7 mouse cellular contexts compared by ENCODE assay signal in the genomic region with DNA sequence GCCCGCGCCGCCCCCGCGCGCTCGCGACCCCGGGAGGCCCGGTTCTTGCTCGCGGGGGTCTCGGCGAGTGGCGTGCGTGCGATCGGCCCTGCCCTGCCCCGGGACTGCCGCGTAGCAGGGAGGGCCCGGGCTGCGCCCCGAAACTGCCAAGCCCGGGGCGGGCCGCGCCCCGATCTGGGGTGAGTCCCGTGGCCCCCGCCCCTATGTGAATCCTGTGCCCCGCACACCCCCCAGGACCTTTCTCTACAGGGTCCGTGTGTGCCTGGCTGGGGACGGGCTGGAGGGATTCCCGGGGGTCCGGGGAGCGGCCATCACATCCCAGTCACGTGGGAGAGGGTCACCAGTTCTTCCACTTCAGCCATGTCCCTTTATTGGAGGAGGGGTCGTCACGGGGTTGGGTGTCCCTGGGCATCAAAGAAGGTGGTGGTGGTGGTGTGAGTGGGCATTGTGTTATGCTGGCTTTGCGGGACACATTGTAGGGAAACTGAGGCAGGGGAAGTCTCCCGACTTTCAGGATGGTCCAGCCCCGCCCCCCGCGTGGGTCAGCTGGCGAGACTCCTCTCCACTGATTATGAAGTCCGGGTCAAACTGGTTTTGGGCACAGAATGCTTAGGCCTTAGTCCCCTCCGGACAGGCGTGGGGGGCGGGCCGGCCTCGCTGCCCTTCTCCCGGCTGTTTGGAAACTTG. TPM values are rescaled to one million over a fixed set of nuclear protein-coding genes. Genes with fewer than 3 reads are reported as not detected.
A peak's percentile ranks its signal among the peaks of the same experiment; 100 is the strongest.
DNase-seq lines count a peak whose midpoint lies in the region; ATAC-seq and TF ChIP-seq lines count a peak whose summit lies in the region.

No protein-coding gene starts in this region.

- peak overlapping the region; percentile 83 for H3K4me3 ChIP-seq in G1E (ENCODE audit: low read depth, low read length)
- H3K4me3 ChIP-seq in embryonic fibroblast, embryonic 13.5 days (ENCODE audit: insufficient read depth, low read length) = peak overlapping the region; percentile 51
- peak overlapping the region; percentile 100 for H3K4me3 ChIP-seq in hindbrain, embryonic 10.5 days
- peak overlapping the region; percentile 100 for H3K4me3 ChIP-seq in limb, embryonic 13.5 days
- H3K4me3 ChIP-seq in midbrain, embryonic 12.5 days = peak overlapping the region; percentile 100
- peak overlapping the region; percentile 99 for H3K4me3 ChIP-seq in stomach, postnatal 0 days (ENCODE audit: low read depth, low read length)

- H3K9me3 ChIP-seq in G1E (replicated peaks) = no peaks in the 10 kb centered on the region
- H3K9me3 ChIP-seq in hindbrain, embryonic 10.5 days = no peaks in the 10 kb centered on the region
- no peaks in the 10 kb centered on the region for H3K9me3 ChIP-seq in limb, embryonic 13.5 days
- no peaks in the 10 kb centered on the region for H3K9me3 ChIP-seq in midbrain, embryonic 12.5 days
- H3K9me3 ChIP-seq in stomach, postnatal 0 days (ENCODE audit: control insufficient read depth, low read length) = no peaks in the 10 kb centered on the region

- H3K36me3 ChIP-seq in G1E (replicated peaks) = peaks cover 18% of the 10 kb centered on the region
- H3K36me3 ChIP-seq in hindbrain, embryonic 10.5 days = peaks cover 26% of the 10 kb centered on the region
- H3K36me3 ChIP-seq in limb, embryonic 13.5 days = peaks cover 21% of the 10 kb centered on the region
- H3K36me3 ChIP-seq in midbrain, embryonic 12.5 days = peaks cover 16% of the 10 kb centered on the region
- peaks cover 5% of the 10 kb centered on the region for H3K36me3 ChIP-seq in stomach, postnatal 0 days (ENCODE audit: control insufficient read depth, insufficient read depth, low read length)

- peak overlapping the region; percentile 100 for H3K9ac ChIP-seq in limb, embryonic 13.5 days
- peak overlapping the region; percentile 100 for H3K9ac ChIP-seq in midbrain, embryonic 12.5 days (replicated peaks)
- H3K9ac ChIP-seq in stomach, postnatal 0 days (ENCODE audit: low read length) = peak overlapping the region; percentile 100

- peak; percentile 57 for TF ChIP-seq POLR2A in embryonic fibroblast, embryonic 13.5 days (IDR thresholded peaks at IDR 0.05; ENCODE audit: low read depth, low read length)

- H3K4me1 ChIP-seq in G1E (ENCODE audit: insufficient read depth, low read depth, low read length) = peaks cover 61% of the 10 kb centered on the region
- peaks cover 16% of the 10 kb centered on the region for H3K4me1 ChIP-seq in embryonic fibroblast, embryonic 13.5 days (ENCODE audit: control insufficient read depth, insufficient read depth, low read length)
- H3K4me1 ChIP-seq in hindbrain, embryonic 10.5 days (replicated peaks) = peaks cover 61% of the 10 kb centered on the region
- H3K4me1 ChIP-seq in limb, embryonic 13.5 days = peaks cover 52% of the 10 kb centered on the region
- peaks cover 44% of the 10 kb centered on the region for H3K4me1 ChIP-seq in midbrain, embryonic 12.5 days
- peaks cover 8% of the 10 kb centered on the region for H3K4me1 ChIP-seq in stomach, postnatal 0 days (replicated peaks; ENCODE audit: control insufficient read depth, insufficient read depth)

- no peak for ATAC-seq in G1E (ENCODE audit: extremely low read depth, insufficient number of reproducible peaks, low FRiP score, poor library complexity, severe bottlenecking)
- ATAC-seq in limb, embryonic 13.5 days (ENCODE audit: low FRiP score, low read depth) = peak; percentile 33
- ATAC-seq in midbrain, embryonic 12.5 days (ENCODE audit: low FRiP score, low read depth) = peak; percentile 59
- no peak; the same call in 1 of the 2 replicates for ATAC-seq in stomach, postnatal 0 days (ENCODE audit: low FRiP score, low TSS enrichment)

- no peak for DNase-seq in G1E (ENCODE audit: low spot score)
- peak; percentile 67 for DNase-seq in adrenal gland, postnatal 14 days
- peak; percentile 84 for DNase-seq in hindbrain, embryonic 10.5 days (ENCODE audit: low spot score)
- no peak for DNase-seq in stomach, postnatal 0 days (ENCODE audit: low spot score)

- H3K4me2 ChIP-seq in limb, embryonic 13.5 days (replicated peaks) = peak overlapping the region; percentile 95
- peak overlapping the region; percentile 64 for H3K4me2 ChIP-seq in midbrain, embryonic 12.5 days (replicated peaks)
- H3K4me2 ChIP-seq in stomach, postnatal 0 days (replicated peaks; ENCODE audit: low read depth) = peak overlapping the region; percentile 84

- 4% methylated on average over 47 of the region's 53 CpGs for WGBS in hindbrain, embryonic 10.5 days
- 3% methylated on average over 38 of the region's 53 CpGs for WGBS in limb, embryonic 13.5 days
- under 1% methylated on average over 53 of the region's 53 CpGs for WGBS in midbrain, embryonic 12.5 days
- WGBS in stomach, postnatal 0 days = 6% methylated on average over 22 of the region's 53 CpGs

- no peak for TF ChIP-seq EP300 in stomach, postnatal 0 days (optimal IDR thresholded peaks at IDR 0.05)

- peak overlapping the region; percentile 99 for H3K27ac ChIP-seq in embryonic fibroblast, embryonic 13.5 days (ENCODE audit: insufficient read depth, low read length)
- H3K27ac ChIP-seq in hindbrain, embryonic 10.5 days = peak overlapping the region; percentile 100
- peak overlapping the region; percentile 100 for H3K27ac ChIP-seq in limb, embryonic 13.5 days
- peak overlapping the region; percentile 100 for H3K27ac ChIP-seq in midbrain, embryonic 12.5 days (replicated peaks)
- peak overlapping the region; percentile 100 for H3K27ac ChIP-seq in stomach, postnatal 0 days (replicated peaks)

- H3K27me3 ChIP-seq in G1E (ENCODE audit: insufficient read depth, low read length) = peaks cover 37% of the 10 kb centered on the region
- H3K27me3 ChIP-seq in hindbrain, embryonic 10.5 days (ENCODE audit: insufficient read depth, poor library complexity, severe bottlenecking) = peaks cover 10% of the 10 kb centered on the region; the same call in 1 of the 2 replicates
- H3K27me3 ChIP-seq in limb, embryonic 13.5 days = no peaks in the 10 kb centered on the region
- peaks cover 11% of the 10 kb centered on the region; the same call in 1 of the 2 replicates for H3K27me3 ChIP-seq in midbrain, embryonic 12.5 days
- no peaks in the 10 kb centered on the region for H3K27me3 ChIP-seq in stomach, postnatal 0 days (ENCODE audit: control insufficient read depth, insufficient read depth, low read length)

- no peak for TF ChIP-seq CTCF in G1E (IDR thresholded peaks at IDR 0.05; ENCODE audit: low read depth, low read length)
- no peak for TF ChIP-seq CTCF in embryonic fibroblast, embryonic 13.5 days (IDR thresholded peaks at IDR 0.05; ENCODE audit: borderline replicate concordance, insufficient read depth, low read length)
- no peak for TF ChIP-seq CTCF in stomach, postnatal 0 days (IDR thresholded peaks at IDR 0.05; ENCODE audit: low read depth)

RNA-seq across cellular contexts. Expression of a gene that starts 0.5 kb away (rescaled TPM):
- total RNA-seq in G1E (2014; fragmentation: Nextera tagmentation) (128 and 155 TPM in 2 replicates), G1E (2017) (179 and 181 TPM in 2 replicates)
- 53.9 and 112 TPM in 2 replicates for polyA plus RNA-seq in G1E (2012)
- 1,064 and 1,109 TPM in 2 replicates for total RNA-seq in adrenal gland, postnatal 14 days (2021)
- polyA plus RNA-seq in embryonic fibroblast, embryonic 13.5 days (2011; ENCODE audit: insufficient read length, low read depth, missing spikeins) = 5,586 and 6,404 TPM in 2 replicates
- polyA plus RNA-seq in hindbrain, embryonic 10.5 days (2016; fragmentation: Nextera tagmentation; extraction: Ambion mirVana) = 3,119 and 3,536 TPM in 2 replicates
- 2,628 and 2,724 TPM in 2 replicates for polyA plus RNA-seq in limb, embryonic 13.5 days (2015; fragmentation: Nextera tagmentation; extraction: Ambion mirVana)
- polyA plus RNA-seq in midbrain, embryonic 12.5 days (2016; fragmentation: Nextera tagmentation; extraction: Ambion mirVana) = 3,175 and 3,231 TPM in 2 replicates
- 2,268 and 2,377 TPM in 2 replicates for polyA plus RNA-seq in stomach, postnatal 0 days (2015; fragmentation: Nextera tagmentation; extraction: Ambion mirVana)

RNA-seq across cellular contexts. Expression of a gene that starts 12.5 kb away (rescaled TPM):
- total RNA-seq in G1E (2014; fragmentation: Nextera tagmentation) = not detected in 2 replicates
- total RNA-seq in G1E (2017) = 0.11 TPM in 1 of 2 replicates, not detected in the other
- 0.03 TPM in 1 of 2 replicates, not detected in the other for polyA plus RNA-seq in G1E (2012)
- 0.37 and 0.71 TPM in 2 replicates for total RNA-seq in adrenal gland, postnatal 14 days (2021)
- polyA plus RNA-seq in embryonic fibroblast, embryonic 13.5 days (2011; ENCODE audit: insufficient read length, low read depth, missing spikeins) = not detected in 2 replicates
- 0.50 and 0.77 TPM in 2 replicates for polyA plus RNA-seq in hindbrain, embryonic 10.5 days (2016; fragmentation: Nextera tagmentation; extraction: Ambion mirVana)
- polyA plus RNA-seq in limb, embryonic 13.5 days (2015; fragmentation: Nextera tagmentation; extraction: Ambion mirVana) = 0.52 and 0.61 TPM in 2 replicates
- 1.4 and 1.5 TPM in 2 replicates for polyA plus RNA-seq in midbrain, embryonic 12.5 days (2016; fragmentation: Nextera tagmentation; extraction: Ambion mirVana)
- polyA plus RNA-seq in stomach, postnatal 0 days (2015; fragmentation: Nextera tagmentation; extraction: Ambion mirVana) = 0.41 and 0.47 TPM in 2 replicates

RNA-seq across cellular contexts. Expression of a gene that starts 29.7 kb away (rescaled TPM):
- total RNA-seq in G1E (2014; fragmentation: Nextera tagmentation) (12.0 and 13.6 TPM in 2 replicates), G1E (2017) (5.2 and 6.2 TPM in 2 replicates)
- polyA plus RNA-seq in G1E (2012) = 29.7 and 30.6 TPM in 2 replicates
- 18.7 and 24.6 TPM in 2 replicates for total RNA-seq in adrenal gland, postnatal 14 days (2021)
- 8.5 and 10.9 TPM in 2 replicates for polyA plus RNA-seq in embryonic fibroblast, embryonic 13.5 days (2011; ENCODE audit: insufficient read length, low read depth, missing spikeins)
- polyA plus RNA-seq in hindbrain, embryonic 10.5 days (2016; fragmentation: Nextera tagmentation; extraction: Ambion mirVana) = 38.0 and 45.9 TPM in 2 replicates
- polyA plus RNA-seq in limb, embryonic 13.5 days (2015; fragmentation: Nextera tagmentation; extraction: Ambion mirVana) = 37.0 and 38.6 TPM in 2 replicates
- 51.3 and 55.4 TPM in 2 replicates for polyA plus RNA-seq in midbrain, embryonic 12.5 days (2016; fragmentation: Nextera tagmentation; extraction: Ambion mirVana)
- polyA plus RNA-seq in stomach, postnatal 0 days (2015; fragmentation: Nextera tagmentation; extraction: Ambion mirVana) = 14.3 and 15.3 TPM in 2 replicates

Comparison
In these comparisons a context has a peak if more than half of its experiments do, and no peak if none do; other contexts are left out.
1. ATAC-seq: peak in limb, embryonic 13.5 days (single experiment) and midbrain, embryonic 12.5 days (single experiment); none in G1E (single experiment) and stomach, postnatal 0 days (single experiment).
2. DNase-seq: peak in adrenal gland, postnatal 14 days (single experiment) and hindbrain, embryonic 10.5 days (single experiment); none in G1E (single experiment) and stomach, postnatal 0 days (single experiment).
3. RNA of a gene that starts 0.5 kb away (polyA plus RNA-seq): 5,586 to 6,404 TPM in embryonic fibroblast, embryonic 13.5 days, 3,119 to 3,536 TPM in hindbrain, embryonic 10.5 days, 3,175 to 3,231 TPM in midbrain, embryonic 12.5 days, 2,628 to 2,724 TPM in limb, embryonic 13.5 days and 2,268 to 2,377 TPM in stomach, postnatal 0 days; 53.9 to 112 TPM in G1E; every median in the first group is over 10 times any median in the second.
4. Peak in every context shown above with its lines, with median percentiles within 50 percentile points of each other: H3K4me3 ChIP-seq, H3K27ac ChIP-seq, H3K4me2 ChIP-seq and H3K9ac ChIP-seq.